Comparison of ENCODE assay signal across 10 mouse cellular contexts in genomic region chr5:20140662-20141444, GRCm38 (mm10).
DNase-seq lines count a peak whose midpoint lies in the region; ATAC-seq and TF ChIP-seq lines count a peak whose summit lies in the region.
"Had no signal": no experiment of that assay in that cellular context is flagged by ENCODE, and none has a peak within 500 bp of the region (broad histone marks: within the 10 kb centered on the region; RNA-seq: fewer than 3 reads in every experiment).

No protein-coding gene starts in this region.

- intact Hi-C loops in heart, adult 2 months (cut with DNase I) = no loop called here

- peak overlapping the region; percentile 12; the same call in 1 of the 2 replicates for H3K4me2 ChIP-seq in embryonic facial prominence, embryonic 14.5 days (ENCODE audit: low read depth, low read length)
- H3K4me2 ChIP-seq in hindbrain, embryonic 16.5 days (ENCODE audit: low read length) = peak overlapping the region; percentile 25; the same call in 1 of the 2 replicates
- H3K4me2 ChIP-seq in midbrain, embryonic 16.5 days (ENCODE audit: low read length) = peak overlapping the region; percentile 23
- H3K4me2 ChIP-seq in liver, embryonic 11.5 days = no peak overlapping the region

- H3K79me2 ChIP-seq in heart, adult 2 months (replicated peaks; ENCODE audit: control insufficient read depth, insufficient read depth, low read length) = no peaks in the 10 kb centered on the region

- no peak overlapping the region for H3K27ac ChIP-seq in embryonic facial prominence, embryonic 14.5 days (replicated peaks; ENCODE audit: low read depth, low read length)
- H3K27ac ChIP-seq in hindbrain, embryonic 16.5 days (ENCODE audit: low read depth, low read length) = no peak overlapping the region
- H3K27ac ChIP-seq in midbrain, embryonic 16.5 days (ENCODE audit: low read length) = peak overlapping the region; percentile 50; the same call in 1 of the 2 replicates
- no peak overlapping the region for H3K27ac ChIP-seq in heart, adult 2 months
- no peak overlapping the region for H3K27ac ChIP-seq in liver, embryonic 11.5 days (ENCODE audit: low read depth, low read length)

- no peaks in the 10 kb centered on the region for H3K9me3 ChIP-seq in embryonic facial prominence, embryonic 14.5 days (ENCODE audit: control insufficient read depth, low read length)
- H3K9me3 ChIP-seq in hindbrain, embryonic 16.5 days (ENCODE audit: control insufficient read depth, low read length) = no peaks in the 10 kb centered on the region
- H3K9me3 ChIP-seq in midbrain, embryonic 16.5 days (replicated peaks; ENCODE audit: control insufficient read depth, low read length, poor library complexity, severe bottlenecking) = no peaks in the 10 kb centered on the region
- H3K9me3 ChIP-seq in liver, embryonic 11.5 days (ENCODE audit: control insufficient read depth, low read length) = no peaks in the 10 kb centered on the region

- H3K9ac ChIP-seq in embryonic facial prominence, embryonic 14.5 days (ENCODE audit: low read depth, low read length) = no peak overlapping the region
- H3K9ac ChIP-seq in hindbrain, embryonic 16.5 days (ENCODE audit: low read depth, low read length) = no peak overlapping the region
- H3K9ac ChIP-seq in midbrain, embryonic 16.5 days (ENCODE audit: low read depth, low read length) = no peak overlapping the region
- H3K9ac ChIP-seq in heart, adult 2 months (ENCODE audit: low read depth, low read length) = no peak overlapping the region
- no peak overlapping the region for H3K9ac ChIP-seq in liver, embryonic 11.5 days (ENCODE audit: low read depth, low read length)

- no peak overlapping the region for H3K4me3 ChIP-seq in embryonic facial prominence, embryonic 14.5 days (ENCODE audit: low read depth, low read length)
- H3K4me3 ChIP-seq in hindbrain, embryonic 16.5 days (ENCODE audit: low read length) = no peak overlapping the region
- H3K4me3 ChIP-seq in midbrain, embryonic 16.5 days (ENCODE audit: low read depth, low read length) = no peak overlapping the region
- H3K4me3 ChIP-seq in heart, adult 2 months = no peak overlapping the region
- no peak overlapping the region for H3K4me3 ChIP-seq in liver, embryonic 11.5 days (ENCODE audit: low read depth, low read length)

- no peak for TF ChIP-seq POLR2A in heart, adult 2 months (IDR thresholded peaks at IDR 0.05; ENCODE audit: insufficient read depth, low read depth, low read length)

- peak; percentile 62; the same call in 1 of the 2 replicates for ATAC-seq in embryonic facial prominence, embryonic 14.5 days (ENCODE audit: low read depth)
- ATAC-seq in hindbrain, embryonic 16.5 days = peak; percentile 73
- peak; percentile 74 for ATAC-seq in midbrain, embryonic 16.5 days
- ATAC-seq in liver, embryonic 11.5 days (replicated peaks; ENCODE audit: low FRiP score) = no peak
- ATAC-seq in inflammation-experienced regulatory T-cells, adult 6 months = no peak

- DNase-seq in kidney, postnatal 4 days = peak; percentile 4 to 27
- no peak for DNase-seq in kidney, adult 9 months
- DNase-seq in embryonic facial prominence, embryonic 14.5 days (ENCODE audit: low spot score) = peak; percentile 45
- no peak for DNase-seq in heart, adult 2 months
- no peak for DNase-seq in liver, embryonic 11.5 days (ENCODE audit: low spot score)
- DNase-seq: heart, postnatal 36 days; lung, adult 18-20 months had no signal

- no peaks in the 10 kb centered on the region for H3K27me3 ChIP-seq in embryonic facial prominence, embryonic 14.5 days (replicated peaks; ENCODE audit: control insufficient read depth, insufficient read depth, low read length)
- H3K27me3 ChIP-seq in hindbrain, embryonic 16.5 days (replicated peaks; ENCODE audit: control insufficient read depth, insufficient read depth, low read length) = no peaks in the 10 kb centered on the region
- no peaks in the 10 kb centered on the region for H3K27me3 ChIP-seq in midbrain, embryonic 16.5 days (ENCODE audit: control insufficient read depth, insufficient read depth, low read depth, low read length)
- H3K27me3 ChIP-seq in heart, adult 2 months (ENCODE audit: control insufficient read depth, insufficient read depth, low read length) = no peaks in the 10 kb centered on the region
- no peaks in the 10 kb centered on the region for H3K27me3 ChIP-seq in liver, embryonic 11.5 days (replicated peaks; ENCODE audit: control insufficient read depth, insufficient read depth, low read length)

- TF ChIP-seq EP300 in heart, adult 2 months (IDR thresholded peaks at IDR 0.05; ENCODE audit: insufficient read depth, low read depth, low read length) = no peak

- 40% methylated on average over 10 of the region's 10 CpGs for WGBS in embryonic facial prominence, embryonic 14.5 days
- 26% methylated on average over 10 of the region's 10 CpGs for WGBS in hindbrain, embryonic 16.5 days
- WGBS in midbrain, embryonic 16.5 days = 17% methylated on average over 10 of the region's 10 CpGs
- WGBS in heart, adult 2 months = 51% methylated on average over 10 of the region's 10 CpGs
- WGBS in liver, embryonic 11.5 days = 67% methylated on average over 10 of the region's 10 CpGs

- peaks cover 11% of the 10 kb centered on the region; the same call in 1 of the 2 replicates for H3K4me1 ChIP-seq in embryonic facial prominence, embryonic 14.5 days (ENCODE audit: control insufficient read depth, insufficient read depth, low read length)
- H3K4me1 ChIP-seq in hindbrain, embryonic 16.5 days (ENCODE audit: control insufficient read depth, insufficient read depth, low read depth, low read length) = peaks cover 6% of the 10 kb centered on the region
- peaks cover 18% of the 10 kb centered on the region for H3K4me1 ChIP-seq in midbrain, embryonic 16.5 days (ENCODE audit: control insufficient read depth, insufficient read depth, low read length)
- H3K4me1 ChIP-seq in heart, adult 2 months (ENCODE audit: control insufficient read depth, insufficient read depth, low read length) = no peaks in the 10 kb centered on the region
- H3K4me1 ChIP-seq in liver, embryonic 11.5 days (replicated peaks; ENCODE audit: control insufficient read depth, insufficient read depth, low read length) = no peaks in the 10 kb centered on the region

- no peak for TF ChIP-seq CTCF in heart, adult 2 months (IDR thresholded peaks at IDR 0.05)

- H3K36me3 ChIP-seq in embryonic facial prominence, embryonic 14.5 days (ENCODE audit: control insufficient read depth, insufficient read depth, low read length) = no peaks in the 10 kb centered on the region
- H3K36me3 ChIP-seq in hindbrain, embryonic 16.5 days (ENCODE audit: control insufficient read depth, insufficient read depth, low read length) = no peaks in the 10 kb centered on the region
- H3K36me3 ChIP-seq in midbrain, embryonic 16.5 days (ENCODE audit: control insufficient read depth, insufficient read depth, low read length) = no peaks in the 10 kb centered on the region
- H3K36me3 ChIP-seq in heart, adult 2 months (ENCODE audit: control insufficient read depth, insufficient read depth, low read length) = no peaks in the 10 kb centered on the region
- no peaks in the 10 kb centered on the region for H3K36me3 ChIP-seq in liver, embryonic 11.5 days (ENCODE audit: control insufficient read depth, insufficient read depth, low read length)

Comparison
In these comparisons a context has a peak if more than half of its experiments do, and no peak if none do; other contexts are left out.
1. DNase-seq: peak in kidney, postnatal 4 days (2 of 2) and embryonic facial prominence, embryonic 14.5 days (single experiment); none in kidney, adult 9 months (single experiment), heart, adult 2 months (0 of 2) and liver, embryonic 11.5 days (single experiment).
2. ATAC-seq: peak in embryonic facial prominence, embryonic 14.5 days (single experiment), hindbrain, embryonic 16.5 days (single experiment) and midbrain, embryonic 16.5 days (single experiment); none in liver, embryonic 11.5 days (single experiment) and inflammation-experienced regulatory T-cells, adult 6 months (single experiment).